Mouse (Mus musculus) stomach, embryonic 16.5 days (tissue): Measurements from ENCODE around the gene Myo16. TPM values are rescaled to one million over a fixed set of nuclear protein-coding genes. Genes with fewer than 3 reads are reported as not detected.

ENCODE experiments used
- ATAC-seq: fragments of 200-750 bp; cut with Nextera tagmentation; 2 replicates; pipeline ENCODE4 v1.8.0; 2017; ENCODE audit warnings: moderate number of reproducible peaks, moderate TSS enrichment; ENCODE audit not compliant: insufficient read depth, low FRiP score
- H3K27ac ChIP-seq: fragments of 300-500 bp; sonication (generic); 2 replicates; pipeline ENCODE4 v1.5.1; 2014; ENCODE audit warnings: low read length
- H3K27me3 ChIP-seq: fragments of 300-500 bp; sonication (generic); 2 replicates; pipeline ENCODE4 v1.6.1; 2014; ENCODE audit warnings: low read length, control low read depth, mixed read lengths; ENCODE audit not compliant: control insufficient read depth, insufficient read depth
- H3K36me3 ChIP-seq: fragments of 300-500 bp; sonication (generic); 2 replicates; pipeline ENCODE4 v1.6.1; 2014; ENCODE audit warnings: low read length; ENCODE audit not compliant: control insufficient read depth, insufficient read depth
- H3K4me1 ChIP-seq: fragments of 300-500 bp; sonication (generic); 2 replicates; pipeline ENCODE4 v1.6.1; 2014; ENCODE audit warnings: low read length, control low read depth, mixed read lengths; ENCODE audit not compliant: control insufficient read depth, insufficient read depth
- H3K4me2 ChIP-seq: fragments of 300-500 bp; sonication (generic); 2 replicates; pipeline ENCODE4 v1.6.1; 2014; ENCODE audit warnings: low read depth, low read length, mixed read lengths
- H3K4me3 ChIP-seq: fragments of 300-500 bp; sonication (generic); replicated peaks from 2 replicates; pipeline ENCODE4 v1.5.1; 2014; ENCODE audit warnings: mild to moderate bottlenecking, low read length
- H3K9ac ChIP-seq: fragments of 300-500 bp; sonication (generic); 2 replicates; pipeline ENCODE4 v1.6.1; 2014; ENCODE audit warnings: low read length
- H3K9me3 ChIP-seq: fragments of 300-500 bp; sonication (generic); replicated peaks from 2 replicates; pipeline ENCODE4 v1.6.1; 2016; ENCODE audit warnings: low read length, control low read depth; ENCODE audit not compliant: control insufficient read depth
- WGBS: fragments of 180-500 bp; shearing (Covaris S2); extraction: QIAGEN DNeasy Blood & Tissue Kit; methylation state at CpG from one replicate; pipeline ENCODE4 v1.1.7; 2014; 5-methylcytosine and 5-hydroxymethylcytosine counted together
- polyA plus RNA-seq: library from polyadenylated mRNA; unstranded; fragments of >200 nt; fragmentation: Nextera tagmentation; extraction: Ambion mirVana; gene quantifications from 2 replicates; pipeline ENCODE4 v1.2.1, GENCODE M21; 2015

The Myo16 gene
- polyA plus RNA-seq, 1 experiment from 2014 or later = 3.1 TPM

GRCm38 (mm10) chr8:10307345-10307744, 153.6 kb downstream of the Myo16 start:
- ATAC-seq = no peak
- H3K36me3 ChIP-seq = no peaks in the 10 kb centered on the region
- no peak overlapping the region for H3K4me3 ChIP-seq

GRCm38 (mm10) chr8:10307770-10308476, 154.2 kb downstream of the Myo16 start:
- Histone ChIP-seq H3K9me3 (no peaks in the 10 kb centered on the region), H3K36me3 (no peaks in the 10 kb centered on the region), H3K9ac (no peak overlapping the region), H3K27me3 (no peaks in the 10 kb centered on the region), H3K4me3 (no peak overlapping the region), H3K4me1 (no peaks in the 10 kb centered on the region; the same call in 1 of the 2 replicates), H3K4me2 (no peak overlapping the region), H3K27ac (no peak overlapping the region)
- 43% methylated on average over 12 of the region's 12 CpGs for WGBS
- no peak for ATAC-seq

More at GRCm38 (mm10) chr8:10307345-10307744, 153.6 kb downstream of the Myo16 start:
- H3K27me3 ChIP-seq = no peaks in the 10 kb centered on the region
- no peak overlapping the region for H3K4me2 ChIP-seq
- no peaks in the 10 kb centered on the region; the same call in 1 of the 2 replicates for H3K4me1 ChIP-seq
- no peaks in the 10 kb centered on the region for H3K9me3 ChIP-seq
- no peak overlapping the region for H3K27ac ChIP-seq
- WGBS = 43% methylated on average over 6 of the region's 6 CpGs
- H3K9ac ChIP-seq = no peak overlapping the region

GRCm38 (mm10) chr8:10310470-10310869, 156.8 kb downstream of the Myo16 start:
- H3K4me1 ChIP-seq = no peaks in the 10 kb centered on the region
- no peak for ATAC-seq
- WGBS = 77% methylated on average over 2 of the region's 2 CpGs

GRCm38 (mm10) chr8:10312316-10312715, 158.6 kb downstream of the Myo16 start:
- H3K9ac ChIP-seq = no peak overlapping the region
- no peak overlapping the region for H3K27ac ChIP-seq
- H3K36me3 ChIP-seq = no peaks in the 10 kb centered on the region
- H3K9me3 ChIP-seq = no peaks in the 10 kb centered on the region
- no peak for ATAC-seq
- no peak overlapping the region for H3K4me3 ChIP-seq
- 69% methylated on average over 10 of the region's 10 CpGs for WGBS
- no peaks in the 10 kb centered on the region for H3K4me1 ChIP-seq
- H3K4me2 ChIP-seq = no peak overlapping the region
- H3K27me3 ChIP-seq = no peaks in the 10 kb centered on the region

More at GRCm38 (mm10) chr8:10310470-10310869, 156.8 kb downstream of the Myo16 start:
- Histone ChIP-seq H3K27ac (no peak overlapping the region), H3K36me3 (no peaks in the 10 kb centered on the region), H3K9ac (no peak overlapping the region), H3K4me2 (no peak overlapping the region), H3K4me3 (no peak overlapping the region), H3K27me3 (no peaks in the 10 kb centered on the region), H3K9me3 (no peaks in the 10 kb centered on the region)

GRCm38 (mm10) chr8:10316201-10316600, 162.5 kb downstream of the Myo16 start:
- Histone ChIP-seq H3K4me1 (no peaks in the 10 kb centered on the region), H3K4me3 (no peak overlapping the region), H3K36me3 (no peaks in the 10 kb centered on the region), H3K27me3 (no peaks in the 10 kb centered on the region), H3K4me2 (no peak overlapping the region), H3K27ac (no peak overlapping the region), H3K9me3 (no peaks in the 10 kb centered on the region), H3K9ac (no peak overlapping the region)
- WGBS = 76% methylated on average over 5 of the region's 5 CpGs
- no peak for ATAC-seq

GRCm38 (mm10) chr8:10318103-10318502, 164.4 kb downstream of the Myo16 start:
- Histone ChIP-seq H3K27me3 (no peaks in the 10 kb centered on the region), H3K9ac (no peak overlapping the region), H3K36me3 (no peaks in the 10 kb centered on the region), H3K27ac (no peak overlapping the region), H3K4me3 (no peak overlapping the region), H3K4me2 (no peak overlapping the region), H3K4me1 (no peaks in the 10 kb centered on the region), H3K9me3 (no peaks in the 10 kb centered on the region)
- 83% methylated on average over 7 of the region's 7 CpGs for WGBS
- no peak for ATAC-seq

GRCm38 (mm10) chr8:10350451-10350850, 196.7 kb downstream of the Myo16 start:
- ATAC-seq = no peak
- 88% methylated on average over 1 of the region's 1 CpGs for WGBS
- no peak overlapping the region for H3K27ac ChIP-seq
- no peak overlapping the region for H3K4me2 ChIP-seq
- no peaks in the 10 kb centered on the region for H3K27me3 ChIP-seq
- H3K36me3 ChIP-seq = no peaks in the 10 kb centered on the region
- H3K4me3 ChIP-seq = no peak overlapping the region
- H3K9ac ChIP-seq = no peak overlapping the region
- H3K9me3 ChIP-seq = no peaks in the 10 kb centered on the region
- H3K4me1 ChIP-seq = no peaks in the 10 kb centered on the region

- WGBS = 60% methylated on average over 4 of the region's 4 CpGs
These were observed 205.0 kb downstream of the Myo16 start for GRCm38 (mm10) chr8:10358711-10359110.

GRCm38 (mm10) chr8:10362949-10363348, 209.2 kb downstream of the Myo16 start:
- Histone ChIP-seq H3K27ac (no peak overlapping the region), H3K9ac (no peak overlapping the region), H3K4me1 (no peaks in the 10 kb centered on the region; the same call in 1 of the 2 replicates), H3K27me3 (no peaks in the 10 kb centered on the region), H3K9me3 (0 out of 2 replicates have a peak, but pooled peaks cover 6% of the 10 kb centered on the region), H3K4me2 (no peak overlapping the region), H3K4me3 (no peak overlapping the region), H3K36me3 (no peaks in the 10 kb centered on the region)
- 73% methylated on average over 2 of the region's 2 CpGs for WGBS
- 0 out of 2 replicates have a peak, but pooled peaks have one; percentile 62 for ATAC-seq

More at GRCm38 (mm10) chr8:10358711-10359110, 205.0 kb downstream of the Myo16 start:
- Histone ChIP-seq H3K4me2 (no peak overlapping the region), H3K36me3 (no peaks in the 10 kb centered on the region), H3K27me3 (no peaks in the 10 kb centered on the region), H3K27ac (no peak overlapping the region), H3K4me1 (no peaks in the 10 kb centered on the region; the same call in 1 of the 2 replicates), H3K4me3 (no peak overlapping the region), H3K9ac (no peak overlapping the region), H3K9me3 (0 out of 2 replicates have a peak, but pooled peaks cover 6% of the 10 kb centered on the region)
- no peak for ATAC-seq
